In genomic region chr13:93717113-93717512, GRCm38 (mm10) we compare ENCODE assay signal across 31 mouse cellular contexts. TPM values are rescaled to one million over a fixed set of nuclear protein-coding genes. Genes with fewer than 3 reads are reported as not detected.
DNase-seq lines count a peak whose midpoint lies in the region; ATAC-seq and TF ChIP-seq lines count a peak whose summit lies in the region.
"Had no signal": no experiment of that assay in that cellular context is flagged by ENCODE, and none has a peak within 500 bp of the region (broad histone marks: within the 10 kb centered on the region; RNA-seq: fewer than 3 reads in every experiment).

No protein-coding gene starts in this region.

- H3K27me3 ChIP-seq in hindbrain, embryonic 13.5 days, result no peaks in the 10 kb centered on the region
- H3K27me3 ChIP-seq in hindbrain, embryonic 12.5 days, result no peaks in the 10 kb centered on the region
- no peaks in the 10 kb centered on the region for H3K27me3 ChIP-seq in limb, embryonic 10.5 days (ENCODE audit: low read depth, poor library complexity, severe bottlenecking)
- H3K27me3 ChIP-seq in intestine, postnatal 0 days (replicated peaks; ENCODE audit: control insufficient read depth, insufficient read depth, low read length), result no peaks in the 10 kb centered on the region
- H3K27me3 ChIP-seq in midbrain, embryonic 10.5 days (ENCODE audit: low read depth, poor library complexity, severe bottlenecking), result no peaks in the 10 kb centered on the region
- H3K27me3 ChIP-seq: embryonic facial prominence, embryonic 12.5 days; liver, embryonic 15.5 days; lung, embryonic 15.5 days had no signal

- no peak for ATAC-seq in hindbrain, embryonic 13.5 days (ENCODE audit: low FRiP score)
- ATAC-seq in hindbrain, embryonic 12.5 days (ENCODE audit: low FRiP score), result no peak
- ATAC-seq in intestine, postnatal 0 days, result no peak
- ATAC-seq: activated CD4-positive, CD25-positive, alpha-beta regulatory T cell, adult 4 months; forebrain, embryonic 16.5 days; midbrain, embryonic 16.5 days had no signal

- H3K36me3 ChIP-seq in hindbrain, embryonic 13.5 days, result no peaks in the 10 kb centered on the region
- H3K36me3 ChIP-seq in hindbrain, embryonic 12.5 days, result no peaks in the 10 kb centered on the region
- no peaks in the 10 kb centered on the region for H3K36me3 ChIP-seq in limb, embryonic 10.5 days
- no peaks in the 10 kb centered on the region for H3K36me3 ChIP-seq in intestine, postnatal 0 days (ENCODE audit: control insufficient read depth, insufficient read depth)
- no peaks in the 10 kb centered on the region for H3K36me3 ChIP-seq in midbrain, embryonic 10.5 days
- H3K36me3 ChIP-seq: embryonic facial prominence, embryonic 12.5 days; heart, embryonic 10.5 days; liver, embryonic 15.5 days; lung, embryonic 15.5 days; neural tube, embryonic 13.5 days had no signal

- no peak overlapping the region for H3K4me3 ChIP-seq in hindbrain, embryonic 13.5 days
- H3K4me3 ChIP-seq in hindbrain, embryonic 12.5 days, result no peak overlapping the region
- H3K4me3 ChIP-seq in limb, embryonic 10.5 days, result no peak overlapping the region
- no peak overlapping the region for H3K4me3 ChIP-seq in intestine, postnatal 0 days (ENCODE audit: low read depth, low read length)
- no peak overlapping the region for H3K4me3 ChIP-seq in midbrain, embryonic 10.5 days
- H3K4me3 ChIP-seq: embryonic facial prominence, embryonic 12.5 days; gastrocnemius, adult 2 months; heart, embryonic 10.5 days; liver, embryonic 15.5 days; lung, embryonic 15.5 days; myocyte; neural tube, embryonic 13.5 days had no signal

- WGBS in hindbrain, embryonic 13.5 days, result 43% methylated on average over 7 of the region's 7 CpGs
- 54% methylated on average over 7 of the region's 7 CpGs for WGBS in hindbrain, embryonic 12.5 days
- 34% methylated on average over 7 of the region's 7 CpGs for WGBS in limb, embryonic 10.5 days
- 51% methylated on average over 7 of the region's 7 CpGs for WGBS in intestine, postnatal 0 days
- 48% methylated on average over 7 of the region's 7 CpGs for WGBS in midbrain, embryonic 10.5 days

- no peaks in the 10 kb centered on the region for H3K9me3 ChIP-seq in hindbrain, embryonic 13.5 days
- H3K9me3 ChIP-seq in hindbrain, embryonic 12.5 days (replicated peaks), result no peaks in the 10 kb centered on the region
- no peaks in the 10 kb centered on the region for H3K9me3 ChIP-seq in limb, embryonic 10.5 days (replicated peaks)
- H3K9me3 ChIP-seq in intestine, postnatal 0 days (ENCODE audit: control insufficient read depth), result no peaks in the 10 kb centered on the region
- H3K9me3 ChIP-seq in midbrain, embryonic 10.5 days (replicated peaks), result no peaks in the 10 kb centered on the region
- H3K9me3 ChIP-seq: embryonic facial prominence, embryonic 12.5 days; heart, embryonic 10.5 days; liver, embryonic 15.5 days; lung, embryonic 15.5 days; neural tube, embryonic 13.5 days had no signal

- TF ChIP-seq CTCF in intestine, postnatal 0 days (IDR thresholded peaks at IDR 0.05; ENCODE audit: low read depth), result no peak

- H3K9ac ChIP-seq in hindbrain, embryonic 13.5 days, result peak overlapping the region; percentile 6; the same call in 1 of the 2 replicates
- H3K9ac ChIP-seq in hindbrain, embryonic 12.5 days, result no peak overlapping the region
- H3K9ac ChIP-seq in intestine, postnatal 0 days (ENCODE audit: low read depth, low read length), result no peak overlapping the region
- H3K9ac ChIP-seq: embryonic facial prominence, embryonic 12.5 days; liver, embryonic 15.5 days; lung, embryonic 15.5 days; neural tube, embryonic 13.5 days had no signal

- H3K4me2 ChIP-seq in hindbrain, embryonic 13.5 days, result no peak overlapping the region
- H3K4me2 ChIP-seq in hindbrain, embryonic 12.5 days (replicated peaks), result no peak overlapping the region
- H3K4me2 ChIP-seq in intestine, postnatal 0 days (replicated peaks; ENCODE audit: low read depth), result no peak overlapping the region
- H3K4me2 ChIP-seq: embryonic facial prominence, embryonic 12.5 days; liver, embryonic 15.5 days; lung, embryonic 15.5 days; neural tube, embryonic 13.5 days had no signal

- peak; percentile 12 for DNase-seq in embryo, embryonic 9.5 days (ENCODE audit: extremely low spot score)
- DNase-seq in limb, embryonic 10.5 days (ENCODE audit: low spot score), result peak; percentile 44
- no peak for DNase-seq in midbrain, embryonic 10.5 days (ENCODE audit: low spot score)
- no peak for DNase-seq in left cerebral cortex, adult 18-20 months (ENCODE audit: low spot score in 2 of 2)
- DNase-seq: adrenal gland, adult 8-10 months; cerebellum, adult 18-20 months; cerebellum, postnatal 14 days; gastrocnemius, adult 2 months; heart, postnatal 4 days; kidney, adult 8-10 months; kidney, postnatal 14 days; liver; lung, postnatal 4 days; thymus, postnatal 14 days had no signal

- H3K4me1 ChIP-seq in hindbrain, embryonic 13.5 days (replicated peaks), result no peaks in the 10 kb centered on the region
- no peaks in the 10 kb centered on the region for H3K4me1 ChIP-seq in hindbrain, embryonic 12.5 days
- H3K4me1 ChIP-seq in limb, embryonic 10.5 days, result peaks cover 11% of the 10 kb centered on the region
- no peaks in the 10 kb centered on the region for H3K4me1 ChIP-seq in intestine, postnatal 0 days (replicated peaks; ENCODE audit: control insufficient read depth, insufficient read depth, low read length)
- peaks cover 5% of the 10 kb centered on the region for H3K4me1 ChIP-seq in midbrain, embryonic 10.5 days
- H3K4me1 ChIP-seq: embryonic facial prominence, embryonic 12.5 days; heart, embryonic 10.5 days; liver, embryonic 15.5 days; lung, embryonic 15.5 days; neural tube, embryonic 13.5 days had no signal

- H3K27ac ChIP-seq in hindbrain, embryonic 13.5 days, result no peak overlapping the region
- H3K27ac ChIP-seq in hindbrain, embryonic 12.5 days, result no peak overlapping the region
- H3K27ac ChIP-seq in limb, embryonic 10.5 days, result 0 out of 2 replicates have a peak overlapping the region, but pooled peaks have one; percentile 3
- no peak overlapping the region for H3K27ac ChIP-seq in intestine, postnatal 0 days (ENCODE audit: low read depth, low read length)
- H3K27ac ChIP-seq in midbrain, embryonic 10.5 days (replicated peaks), result no peak overlapping the region
- H3K27ac ChIP-seq: embryonic facial prominence, embryonic 12.5 days; gastrocnemius, adult 2 months; heart, embryonic 10.5 days; liver, embryonic 15.5 days; lung, embryonic 15.5 days; neural tube, embryonic 13.5 days had no signal

RNA-seq across cellular contexts. Expression of gene Dmgdh, which starts 42.9 kb away (rescaled TPM):
- 0.14 and 0.66 TPM in 2 replicates for polyA plus RNA-seq in hindbrain, embryonic 13.5 days (2015; fragmentation: Nextera tagmentation; extraction: Ambion mirVana)
- 0.36 and 0.42 TPM in 2 replicates for polyA plus RNA-seq in hindbrain, embryonic 12.5 days (2016; fragmentation: Nextera tagmentation; extraction: Ambion mirVana)
- polyA plus RNA-seq in limb, embryonic 10.5 days (2016; fragmentation: Nextera tagmentation; extraction: Ambion mirVana), result not detected in 2 replicates
- 0.58 and 0.90 TPM in 2 replicates for polyA plus RNA-seq in intestine, postnatal 0 days (2015; fragmentation: Nextera tagmentation; extraction: Ambion mirVana)
- 0.05 and 0.09 TPM in 2 replicates for polyA plus RNA-seq in midbrain, embryonic 10.5 days (2016; fragmentation: Nextera tagmentation; extraction: Ambion mirVana)
- total RNA-seq in left cerebral cortex, adult 18-20 months (2021), result under 1 TPM; 0.58 to 0.59 TPM
- total RNA-seq: gastrocnemius, adult 2 months; heart, postnatal 4 days; megakaryocyte-erythroid progenitor cell, adult 5-6 weeks; MEL had no signal
- polyA plus RNA-seq: activated CD4-positive, CD25-positive, alpha-beta regulatory T cell, adult 4 months; C2C12; lung, embryonic 15.5 days; myocyte; neural tube, embryonic 13.5 days; spleen, adult 2 months; stomach, embryonic 14.5 days had no signal

RNA-seq across cellular contexts. Expression of gene Bhmt2, which starts 43.0 kb away (rescaled TPM):
- 0.09 and 0.13 TPM in 2 replicates for polyA plus RNA-seq in hindbrain, embryonic 13.5 days (2015; fragmentation: Nextera tagmentation; extraction: Ambion mirVana)
- not detected in 2 replicates for polyA plus RNA-seq in hindbrain, embryonic 12.5 days (2016; fragmentation: Nextera tagmentation; extraction: Ambion mirVana)
- polyA plus RNA-seq in limb, embryonic 10.5 days (2016; fragmentation: Nextera tagmentation; extraction: Ambion mirVana), result not detected in 2 replicates
- polyA plus RNA-seq in intestine, postnatal 0 days (2015; fragmentation: Nextera tagmentation; extraction: Ambion mirVana), result 0.04 TPM in 1 of 2 replicates, not detected in the other
- polyA plus RNA-seq in midbrain, embryonic 10.5 days (2016; fragmentation: Nextera tagmentation; extraction: Ambion mirVana), result not detected in 2 replicates
- total RNA-seq in left cerebral cortex, adult 18-20 months (2021), result under 1 TPM; 0.23 to 0.40 TPM
- total RNA-seq: gastrocnemius, adult 2 months; heart, postnatal 4 days; megakaryocyte-erythroid progenitor cell, adult 5-6 weeks; MEL had no signal
- polyA plus RNA-seq: C2C12; embryonic facial prominence, embryonic 12.5 days; lung, embryonic 15.5 days; myocyte; spleen, adult 2 months; stomach, embryonic 14.5 days had no signal

RNA-seq across cellular contexts. Expression of gene Arsb, which starts 54.3 kb away (rescaled TPM):
- polyA plus RNA-seq in hindbrain, embryonic 13.5 days (2015; fragmentation: Nextera tagmentation; extraction: Ambion mirVana), result 6.1 and 7.4 TPM in 2 replicates
- polyA plus RNA-seq in hindbrain, embryonic 12.5 days (2016; fragmentation: Nextera tagmentation; extraction: Ambion mirVana), result 8.8 and 9.5 TPM in 2 replicates
- polyA plus RNA-seq in limb, embryonic 10.5 days (2016; fragmentation: Nextera tagmentation; extraction: Ambion mirVana), result 5.3 and 7.2 TPM in 2 replicates
- polyA plus RNA-seq in intestine, postnatal 0 days (2015; fragmentation: Nextera tagmentation; extraction: Ambion mirVana), result 7.4 and 7.9 TPM in 2 replicates
- polyA plus RNA-seq in midbrain, embryonic 10.5 days (2016; fragmentation: Nextera tagmentation; extraction: Ambion mirVana), result 4.5 and 6.5 TPM in 2 replicates
- 10 to 100 TPM; 78.5 to 79.3 TPM for total RNA-seq in left cerebral cortex, adult 18-20 months (2021)

Comparison
In these comparisons a context has a peak if more than half of its experiments do, and no peak if none do; other contexts are left out.
1. DNase-seq: peak in embryo, embryonic 9.5 days (single experiment) and limb, embryonic 10.5 days (single experiment); none in midbrain, embryonic 10.5 days (single experiment) and left cerebral cortex, adult 18-20 months (0 of 2).